Mouse (Mus musculus): ENCODE data around the gene Ttc21a.

DNA sequence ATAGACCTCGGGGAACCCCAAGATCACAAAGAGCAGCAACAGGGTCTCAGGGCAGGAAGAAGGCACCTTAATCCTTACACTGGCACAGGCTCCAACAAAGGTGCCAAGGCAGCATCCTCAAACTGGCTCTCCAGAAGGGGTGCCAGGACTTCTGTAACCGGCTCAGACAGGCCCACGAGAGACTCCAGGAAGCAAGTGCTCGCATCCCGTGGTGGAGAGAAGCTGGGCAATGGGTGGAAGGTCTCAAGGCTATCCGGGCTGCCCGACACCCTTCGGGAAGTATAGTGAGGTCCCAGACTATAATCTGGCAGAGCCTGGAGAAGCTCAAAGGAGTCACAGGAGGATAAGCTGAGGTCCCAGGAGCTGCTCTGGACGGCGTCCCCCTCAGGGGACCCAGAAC is 34.8 kb downstream of the Ttc21a start:
- no peak for TF ChIP-seq CTCF (IDR thresholded peaks at IDR 0.05; ENCODE audit: low read depth)
- no peak for TF ChIP-seq EP300 (optimal IDR thresholded peaks at IDR 0.05)

Measured in stomach, postnatal 0 days (tissue).